Mouse (Mus musculus): ENCODE measurements around the gene Ccr9.

- TF ChIP-seq POLR2A (IDR thresholded peaks at IDR 0.05; ENCODE audit: insufficient read depth, low read length) (no peak), CTCF (IDR thresholded peaks at IDR 0.05; ENCODE audit: low read depth, low read length) (no peak)
These were observed 128.0 kb downstream of the Ccr9 start, which contains the start of gene Cxcr6 for GRCm38 (mm10) chr9:123806267-123806666.

Data from ES-Bruce4 (cell line).